Mouse (Mus musculus) testis, adult 2 months (tissue): ENCODE measurements around the gene Rab37.

ENCODE experiments used
- CTCF ChIP-seq: fragments of 200-500 bp; IDR thresholded peaks from 2 replicates; pipeline ENCODE4 v1.5.1; 2012; ENCODE audit warnings: low read depth, mild to moderate bottlenecking, inconsistent platforms, low read length, moderate library complexity; ENCODE audit not compliant: control insufficient read depth, insufficient read depth, insufficient replicate concordance
- POLR2A ChIP-seq: fragments of 200-500 bp; IDR thresholded peaks from 2 replicates; pipeline ENCODE4 v1.6.1; 2012; ENCODE audit warnings: low read depth, mild to moderate bottlenecking, inconsistent platforms, low read length, moderate library complexity; ENCODE audit not compliant: control insufficient read depth

DNA sequence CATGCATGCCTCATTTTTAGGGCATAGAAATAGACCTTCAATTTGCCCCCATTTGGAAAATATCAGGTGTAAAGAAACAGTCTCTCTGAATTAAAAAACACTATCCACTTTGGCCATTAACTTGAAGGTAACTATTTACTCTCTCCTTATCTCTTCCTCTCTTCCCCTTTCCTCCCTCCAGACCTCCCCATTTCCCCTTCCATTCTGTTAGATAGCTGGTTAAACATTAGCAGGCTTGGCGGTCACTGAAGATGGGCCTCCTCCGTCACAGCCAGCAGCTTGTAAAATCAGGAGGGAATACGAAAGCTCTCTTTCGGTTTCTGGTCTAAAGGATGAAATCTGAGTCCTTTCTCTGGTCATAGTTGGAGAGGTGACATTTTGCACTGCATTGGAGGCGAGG is 15.4 kb upstream of the Rab37 start:
- TF ChIP-seq POLR2A, result no peak
- no peak for TF ChIP-seq CTCF
